11 mouse cellular contexts compared by ENCODE assay signal in the genomic region with DNA sequence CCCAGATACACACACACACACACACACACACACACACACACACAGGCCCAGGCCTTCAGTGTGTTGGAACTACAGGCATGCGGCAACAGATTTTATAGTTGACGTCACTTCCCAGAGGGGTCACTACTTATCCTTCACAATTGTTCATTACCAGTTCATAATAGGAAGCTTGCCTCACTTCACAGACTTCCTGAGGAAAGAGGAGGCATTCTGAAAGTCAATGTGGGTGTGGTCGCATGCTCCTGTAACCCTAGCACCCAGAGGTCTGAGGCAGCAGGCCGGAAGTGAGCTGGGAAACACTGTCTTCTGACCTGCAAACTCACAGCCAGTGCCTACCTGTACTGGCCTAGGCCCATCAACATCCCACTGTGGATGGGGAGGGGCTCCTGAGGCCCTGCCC. TPM values are rescaled to one million over a fixed set of nuclear protein-coding genes. Genes with fewer than 3 reads are reported as not detected.
DNase-seq lines count a peak whose midpoint lies in the region; ATAC-seq lines count a peak whose summit lies in the region.
"Had no signal": no experiment of that assay in that cellular context is flagged by ENCODE, and none has a peak within 500 bp of the region (broad histone marks: within the 10 kb centered on the region; RNA-seq: fewer than 3 reads in every experiment).

No protein-coding gene starts in this region.

- 0 out of 2 replicates have a peak, but pooled peaks have one; percentile 16 for ATAC-seq in heart, embryonic 15.5 days (replicated peaks; ENCODE audit: insufficient number of reproducible peaks, insufficient read depth, low FRiP score, low read depth)
- ATAC-seq in heart, embryonic 12.5 days (ENCODE audit: insufficient number of reproducible peaks, low FRiP score) = no peak
- 0 out of 2 replicates have a peak, but pooled peaks have one; percentile 8 for ATAC-seq in common myeloid progenitor, adult 5-6 weeks (replicated peaks; ENCODE audit: low read depth, poor library complexity, severe bottlenecking)
- ATAC-seq in forebrain, embryonic 11.5 days (replicated peaks; ENCODE audit: low FRiP score) = no peak
- ATAC-seq: forebrain, embryonic 14.5 days had no signal

- no peaks in the 10 kb centered on the region for H3K9me3 ChIP-seq in heart, embryonic 15.5 days (replicated peaks)
- no peaks in the 10 kb centered on the region for H3K9me3 ChIP-seq in heart, embryonic 12.5 days (replicated peaks)
- H3K9me3 ChIP-seq in forebrain, embryonic 11.5 days (ENCODE audit: control insufficient read depth, low read length) = no peaks in the 10 kb centered on the region
- H3K9me3 ChIP-seq: liver, embryonic 15.5 days; stomach, embryonic 15.5 days had no signal

- 71% methylated on average over 4 of the region's 4 CpGs for WGBS in heart, embryonic 15.5 days
- whole genome bisulfite sequencing in heart, embryonic 12.5 days = 74% methylated on average over 4 of the region's 4 CpGs
- WGBS in forebrain, embryonic 11.5 days = 89% methylated on average over 4 of the region's 4 CpGs

- H3K27ac ChIP-seq in heart, embryonic 15.5 days = no peak overlapping the region
- H3K27ac ChIP-seq in heart, embryonic 12.5 days (ENCODE audit: poor library complexity, severe bottlenecking) = no peak overlapping the region
- H3K27ac ChIP-seq in forebrain, embryonic 11.5 days (ENCODE audit: low read depth, low read length) = no peak overlapping the region
- H3K27ac ChIP-seq: liver, embryonic 15.5 days; stomach, embryonic 15.5 days had no signal

- no peaks in the 10 kb centered on the region; the same call in 1 of the 2 replicates for H3K4me1 ChIP-seq in heart, embryonic 15.5 days (replicated peaks)
- 0 out of 2 replicates have a peak, but pooled peaks cover 6% of the 10 kb centered on the region for H3K4me1 ChIP-seq in heart, embryonic 12.5 days (replicated peaks)
- no peaks in the 10 kb centered on the region for H3K4me1 ChIP-seq in forebrain, embryonic 11.5 days (replicated peaks; ENCODE audit: control insufficient read depth, insufficient read depth, low read length)
- H3K4me1 ChIP-seq: stomach, embryonic 15.5 days had no signal

- peak; percentile 82 for DNase-seq in 416B (ENCODE audit: low read depth)
- peak; percentile 54 for DNase-seq in lung, postnatal 10 days
- no peak for DNase-seq in thymus, postnatal 36 days
- DNase-seq in forebrain, embryonic 11.5 days (ENCODE audit: low spot score) = no peak
- DNase-seq in cerebellum, postnatal 14 days = no peak

- no peaks in the 10 kb centered on the region for H3K27me3 ChIP-seq in heart, embryonic 15.5 days
- H3K27me3 ChIP-seq in heart, embryonic 12.5 days (replicated peaks) = no peaks in the 10 kb centered on the region
- H3K27me3 ChIP-seq in forebrain, embryonic 11.5 days (ENCODE audit: control insufficient read depth, insufficient read depth, low read length) = no peaks in the 10 kb centered on the region
- H3K27me3 ChIP-seq: liver, embryonic 15.5 days; stomach, embryonic 15.5 days had no signal

- H3K36me3 ChIP-seq in heart, embryonic 15.5 days = no peaks in the 10 kb centered on the region
- peaks cover 8% of the 10 kb centered on the region for H3K36me3 ChIP-seq in heart, embryonic 12.5 days
- H3K36me3 ChIP-seq in forebrain, embryonic 11.5 days (ENCODE audit: control insufficient read depth, insufficient read depth, low read length) = no peaks in the 10 kb centered on the region
- H3K36me3 ChIP-seq: liver, embryonic 15.5 days; stomach, embryonic 15.5 days had no signal

- no peak overlapping the region for H3K4me3 ChIP-seq in heart, embryonic 15.5 days
- H3K4me3 ChIP-seq in heart, embryonic 12.5 days = no peak overlapping the region
- no peak overlapping the region for H3K4me3 ChIP-seq in forebrain, embryonic 11.5 days (ENCODE audit: low read depth, low read length)
- H3K4me3 ChIP-seq: liver, embryonic 15.5 days; stomach, embryonic 15.5 days had no signal

- no peak overlapping the region for H3K4me2 ChIP-seq in heart, embryonic 15.5 days
- no peak overlapping the region for H3K4me2 ChIP-seq in heart, embryonic 12.5 days
- no peak overlapping the region for H3K4me2 ChIP-seq in forebrain, embryonic 11.5 days (ENCODE audit: low read depth, low read length, severe bottlenecking)
- H3K4me2 ChIP-seq: liver, embryonic 15.5 days; stomach, embryonic 15.5 days had no signal

- no peak overlapping the region for H3K9ac ChIP-seq in heart, embryonic 15.5 days
- H3K9ac ChIP-seq in heart, embryonic 12.5 days = no peak overlapping the region
- no peak overlapping the region for H3K9ac ChIP-seq in forebrain, embryonic 11.5 days (ENCODE audit: low read length)
- H3K9ac ChIP-seq: liver, embryonic 15.5 days; stomach, embryonic 15.5 days had no signal

RNA-seq across cellular contexts. Expression of a gene that starts 43.2 kb away (rescaled TPM):
- polyA plus RNA-seq in heart, embryonic 15.5 days (2015; fragmentation: Nextera tagmentation; extraction: Ambion mirVana) = 20.4 and 23.6 TPM in 2 replicates
- 19.7 and 20.0 TPM in 2 replicates for polyA plus RNA-seq in heart, embryonic 12.5 days (2016; fragmentation: Nextera tagmentation; extraction: Ambion mirVana)
- total RNA-seq in common myeloid progenitor, adult 5-6 weeks (2017) = 1.6 and 3.0 TPM in 2 replicates
- polyA plus RNA-seq in forebrain, embryonic 11.5 days (2014; fragmentation: Nextera tagmentation; extraction: Ambion mirVana) = 11.8 and 13.4 TPM in 2 replicates

Comparison
In these comparisons a context has a peak if more than half of its experiments do, and no peak if none do; other contexts are left out.
1. ATAC-seq: peak in heart, embryonic 15.5 days (single experiment) and common myeloid progenitor, adult 5-6 weeks (single experiment); none in heart, embryonic 12.5 days (single experiment) and forebrain, embryonic 11.5 days (single experiment).
2. DNase-seq: peak in 416B (single experiment) and lung, postnatal 10 days (single experiment); none in thymus, postnatal 36 days (0 of 2), forebrain, embryonic 11.5 days (single experiment) and cerebellum, postnatal 14 days (0 of 2).